Mouse (Mus musculus): ENCODE measurements around the gene Thbs3.
"Not testable (repeated sequence)": the region's sequence is repeated elsewhere in the genome, so short reads cannot be mapped to it uniquely, and the experiment has no call there.

The Thbs3 gene

DNA sequence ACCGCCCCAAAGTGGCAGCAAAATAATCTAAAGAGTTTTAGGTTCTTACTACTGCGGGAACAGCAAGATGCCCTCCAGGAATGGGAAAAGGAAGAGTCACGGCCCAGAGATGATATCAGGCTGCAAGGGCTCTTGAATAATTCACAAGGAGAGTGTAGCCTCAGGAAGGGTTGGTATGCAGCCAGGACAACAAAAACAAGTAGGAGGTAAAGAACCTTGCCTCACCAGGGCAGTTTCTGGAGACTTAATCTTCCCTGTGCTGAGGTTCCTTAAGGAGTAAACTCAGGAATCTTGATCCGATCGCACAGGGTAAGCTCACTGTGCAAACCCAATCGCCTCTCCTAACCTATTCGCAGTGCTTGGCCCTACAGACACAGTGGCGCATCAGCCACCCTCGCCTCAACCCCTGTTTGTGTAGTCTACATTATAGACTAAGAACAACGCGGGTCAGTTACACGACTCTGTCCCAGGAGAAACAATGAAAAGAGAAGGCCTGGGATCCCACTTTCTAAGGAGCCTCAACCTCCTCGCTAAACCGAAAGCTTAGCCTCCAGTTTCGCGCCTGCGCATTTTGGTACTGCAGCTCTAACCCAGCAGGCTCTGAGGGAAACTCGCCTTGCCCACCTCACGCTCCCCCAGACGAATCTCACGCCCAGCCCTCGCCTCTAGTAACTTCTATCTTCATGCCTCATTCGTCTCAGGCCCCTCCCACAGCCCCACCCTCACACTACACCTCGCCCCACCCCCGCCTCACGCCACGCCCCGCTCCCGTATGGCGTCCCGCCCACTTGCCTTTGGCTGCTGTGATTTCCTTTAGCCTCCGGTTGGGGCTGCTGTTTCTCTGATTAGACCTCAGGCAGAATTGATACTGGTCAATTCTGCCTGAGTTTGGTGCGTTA, 18.8 kb upstream of the Thbs3 start:
- peak; percentile 91 for DNase-seq (ENCODE audit: low spot score)

DNA sequence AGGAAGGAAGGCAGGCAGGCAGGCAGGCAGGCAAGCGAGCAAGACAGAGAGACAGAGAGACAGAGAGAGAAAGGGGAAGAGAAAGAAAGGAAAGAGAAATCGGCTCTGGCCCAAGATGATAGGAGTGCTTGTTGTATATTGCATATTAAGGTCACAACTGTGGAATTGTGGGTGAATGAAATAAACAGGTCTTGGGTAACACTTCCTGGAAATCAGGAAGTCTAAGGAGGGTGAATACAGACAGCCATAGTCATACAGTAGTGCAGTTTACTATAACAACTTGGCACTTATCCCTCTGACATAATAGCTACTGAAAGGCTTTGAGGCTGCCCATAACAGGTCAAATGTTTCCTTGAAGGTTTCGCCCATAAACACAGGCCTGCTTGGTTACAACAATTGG, 15.1 kb upstream of the Thbs3 start:
- no peak for DNase-seq (ENCODE audit: low spot score)

- DNase-seq (ENCODE audit: low spot score), result peak; percentile 88
These were observed 12.5 kb upstream of the Thbs3 start, which contains the start of gene Gba for GRCm38 (mm10) chr3:89202253-89203141. Gba (plus strand) TSS chr3:89202928.

GRCm38 (mm10) chr3:89203142-89203514, 11.9 kb upstream of the Thbs3 start:
- no peak for DNase-seq (ENCODE audit: low spot score)

DNA sequence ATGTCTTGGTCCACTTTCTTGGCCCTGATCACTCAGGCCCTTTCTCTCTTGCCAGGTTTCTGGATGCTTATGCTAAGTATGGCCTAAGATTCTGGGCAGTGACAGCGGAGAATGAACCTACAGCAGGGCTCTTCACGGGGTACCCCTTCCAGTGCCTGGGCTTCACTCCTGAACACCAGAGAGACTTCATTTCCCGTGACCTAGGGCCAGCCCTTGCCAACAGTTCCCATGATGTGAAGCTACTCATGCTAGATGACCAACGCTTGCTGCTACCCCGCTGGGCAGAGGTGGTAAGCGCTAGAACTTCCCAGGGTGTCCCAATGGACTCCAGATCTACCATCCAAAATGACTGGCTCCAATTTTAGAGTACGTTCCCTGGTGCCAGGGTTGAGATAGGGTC, 8.9 kb upstream of the Thbs3 start:
- no peak for DNase-seq (ENCODE audit: low spot score)

DNA sequence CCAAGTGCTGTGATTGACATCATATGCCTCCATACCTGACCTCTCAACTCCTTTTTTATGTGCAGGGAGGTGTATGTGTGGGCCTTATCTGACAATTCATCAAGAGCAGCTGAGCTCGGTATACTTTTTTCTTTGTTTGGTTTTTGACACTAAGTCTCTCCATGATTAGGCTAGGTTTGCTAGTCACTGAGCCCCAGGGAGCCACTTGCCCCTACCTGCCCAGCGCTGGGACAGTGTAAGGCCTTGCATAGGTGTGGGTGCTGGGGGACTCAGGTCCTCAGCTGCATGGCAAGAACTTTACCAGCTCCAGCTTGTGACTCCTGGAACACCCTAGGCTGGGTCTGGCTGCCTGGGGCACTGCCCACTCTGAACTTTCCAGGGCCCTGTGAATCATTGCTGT, 8.3 kb upstream of the Thbs3 start:
- no peak for DNase-seq (ENCODE audit: low spot score)

- DNase-seq (ENCODE audit: low spot score), result no peak
These were observed 6.8 kb upstream of the Thbs3 start for GRCm38 (mm10) chr3:89208075-89208657.

GRCm38 (mm10) chr3:89208736-89209135, 6.2 kb upstream of the Thbs3 start:
- DNase-seq (ENCODE audit: low spot score), result no peak

DNA sequence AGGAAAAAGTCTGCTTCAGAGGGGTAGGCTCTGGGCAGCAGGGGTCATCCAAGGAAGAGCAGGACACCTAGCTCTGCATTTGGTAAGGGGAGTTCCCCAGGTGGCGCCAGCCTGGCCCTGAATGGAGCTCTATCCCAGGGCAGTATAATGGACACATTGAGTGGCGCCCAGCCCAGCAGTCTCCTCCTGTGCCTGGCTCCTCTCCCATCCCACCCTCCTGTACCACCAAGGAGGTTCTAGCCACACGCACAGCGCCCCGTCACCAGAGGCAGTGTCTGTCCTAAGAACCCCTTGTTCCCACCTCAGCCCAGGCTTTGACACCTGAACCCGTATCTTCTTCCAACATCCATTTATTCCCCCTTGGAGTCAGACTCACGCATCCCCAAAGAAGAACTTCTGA, 5.2 kb upstream of the Thbs3 start:
- DNase-seq (ENCODE audit: low spot score), result no peak

GRCm38 (mm10) chr3:89210162-89210561, 4.8 kb upstream of the Thbs3 start:
- DNase-seq (ENCODE audit: low spot score), result no peak

DNA sequence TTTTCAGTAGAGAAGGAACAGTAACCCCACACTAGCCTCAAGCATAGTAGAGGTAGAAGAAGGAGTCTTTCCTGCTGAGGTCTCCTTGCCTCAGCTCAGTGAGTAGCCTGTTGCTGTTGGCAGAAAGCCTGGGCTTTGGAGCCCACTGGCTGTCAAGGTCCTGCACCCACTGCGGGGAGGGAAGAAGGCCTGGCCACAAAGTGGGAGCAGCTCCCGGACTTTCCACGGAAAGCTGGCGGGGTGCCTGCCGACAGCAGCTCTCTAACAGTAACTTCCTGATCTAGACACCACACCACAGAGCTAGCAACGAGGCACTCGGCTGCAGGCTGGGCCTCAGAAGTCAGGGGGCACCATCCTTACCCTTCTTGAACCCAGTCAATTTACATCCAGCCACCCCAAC, 4.2 kb upstream of the Thbs3 start:
- no peak for DNase-seq (ENCODE audit: low spot score)

DNA sequence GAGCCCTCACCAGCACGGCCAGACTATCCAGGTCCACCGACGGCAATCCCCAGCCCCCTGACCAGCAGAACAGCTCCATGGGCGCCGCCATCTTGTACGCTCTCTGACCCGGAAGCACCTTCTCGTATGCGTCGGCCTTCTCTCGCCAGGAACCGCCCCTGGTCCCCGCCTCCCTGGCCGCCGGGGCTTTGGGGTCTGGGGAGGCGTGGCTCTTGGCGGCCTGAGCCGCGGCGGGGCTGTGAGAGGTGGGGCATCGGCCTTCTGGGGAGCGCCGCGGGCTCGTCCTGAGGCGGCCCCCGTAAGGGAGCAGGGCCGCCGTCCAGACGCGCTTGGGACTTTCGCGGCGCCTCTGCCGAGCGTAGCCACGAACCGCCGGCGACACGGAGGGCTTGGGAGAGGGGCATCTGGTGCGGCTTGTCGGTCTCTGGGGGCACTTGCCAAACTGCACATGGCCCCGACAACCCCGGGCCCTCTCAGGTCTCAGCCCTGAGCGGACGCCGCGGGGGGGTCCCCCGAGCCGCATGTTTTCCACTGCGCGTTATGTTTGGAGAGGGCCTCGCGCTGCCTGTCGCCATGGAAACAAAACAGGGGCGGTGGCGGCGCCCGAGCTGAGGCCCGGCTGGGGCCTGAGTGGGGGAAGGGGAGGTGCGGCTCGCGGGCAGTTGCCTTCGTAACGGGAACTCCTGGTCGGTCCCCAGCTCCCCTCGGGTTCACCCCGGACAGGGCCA, 1.0 kb upstream of the Thbs3 start:
- peak; percentile 95 for DNase-seq (ENCODE audit: low spot score)

GRCm38 (mm10) chr3:89215853-89216252, 873 bp downstream of the Thbs3 start:
- peak; percentile 91 for DNase-seq (ENCODE audit: low spot score)

DNA sequence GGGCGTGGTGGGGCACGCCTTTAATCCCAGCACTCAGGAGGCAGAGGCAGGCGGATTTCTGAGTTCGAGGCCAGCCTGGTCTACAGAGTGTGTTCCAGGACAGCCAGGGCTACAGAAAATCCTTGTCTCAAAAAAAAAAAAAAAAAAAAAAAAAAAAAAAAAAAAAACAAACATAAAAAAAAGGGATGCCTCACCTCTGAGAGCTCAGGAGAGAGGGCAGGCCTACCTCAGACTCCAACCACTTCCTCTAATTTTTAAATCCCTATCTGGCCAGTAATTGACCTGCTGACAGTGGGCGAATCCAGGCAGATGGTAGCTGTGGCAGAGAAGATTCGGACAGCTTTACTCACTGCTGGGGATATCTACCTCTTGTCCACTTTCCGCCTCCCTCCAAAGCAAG, 1.4 kb downstream of the Thbs3 start:
- DNase-seq (ENCODE audit: low spot score), result not testable (repeated sequence)

- DNase-seq (ENCODE audit: low spot score), result peak; percentile 85
These were observed 3.3 kb downstream of the Thbs3 start for GRCm38 (mm10) chr3:89218271-89218670.

DNA sequence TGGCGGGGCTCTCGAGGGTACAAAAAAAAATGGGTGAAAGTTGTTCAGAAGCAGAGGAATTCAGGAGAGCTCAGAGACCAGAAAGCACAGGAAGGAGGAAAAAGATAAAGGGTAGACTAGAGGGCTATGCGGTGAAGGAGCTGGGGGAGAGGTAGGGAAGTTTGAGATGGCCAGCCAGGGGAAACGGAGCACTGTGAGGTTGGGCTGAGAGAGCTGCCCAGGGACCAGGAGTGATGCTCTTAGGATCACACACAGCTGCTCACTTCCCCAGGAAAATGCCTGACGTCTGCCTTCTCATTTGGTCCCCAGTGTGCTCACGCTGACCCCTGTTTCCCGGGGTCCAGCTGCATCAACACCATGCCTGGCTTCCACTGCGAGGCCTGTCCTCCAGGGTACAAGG, 4.6 kb downstream of the Thbs3 start:
- no peak for DNase-seq (ENCODE audit: low spot score)

DNA sequence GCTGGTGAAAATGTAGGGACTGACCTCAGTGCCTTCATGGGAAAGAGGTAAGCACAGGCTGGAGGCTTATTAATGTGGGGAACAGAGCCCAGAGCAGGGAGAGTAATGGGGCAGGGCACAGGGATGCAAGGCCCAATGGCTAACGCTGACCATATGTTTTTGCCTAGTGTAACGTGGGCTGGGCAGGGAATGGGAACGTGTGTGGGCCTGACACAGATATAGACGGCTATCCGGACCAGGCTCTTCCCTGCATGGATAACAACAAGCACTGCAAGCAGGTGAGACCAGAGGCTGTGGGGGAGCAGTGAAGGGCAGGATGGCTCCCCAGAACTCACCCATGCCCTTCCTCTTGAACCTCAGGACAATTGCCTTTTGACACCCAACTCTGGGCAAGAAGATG, 6.2 kb downstream of the Thbs3 start:
- no peak for DNase-seq (ENCODE audit: low spot score)

DNA sequence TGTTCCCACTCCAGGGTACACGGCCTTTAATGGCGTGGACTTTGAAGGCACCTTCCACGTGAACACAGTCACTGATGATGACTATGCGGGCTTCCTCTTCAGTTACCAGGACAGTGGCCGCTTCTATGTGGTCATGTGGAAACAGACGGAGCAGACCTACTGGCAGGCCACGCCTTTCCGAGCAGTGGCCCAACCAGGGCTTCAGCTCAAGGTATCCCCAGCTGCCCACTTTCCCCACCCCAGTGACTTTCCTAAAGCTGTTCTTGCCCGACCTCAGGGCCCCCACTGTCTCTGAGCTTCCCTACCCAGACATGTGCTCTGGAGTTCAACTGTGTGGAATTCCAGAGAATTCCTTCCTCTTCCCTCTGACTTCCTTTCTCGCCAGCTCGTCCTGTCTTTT, 9.8 kb downstream of the Thbs3 start:
- no peak for DNase-seq (ENCODE audit: low spot score)

- no peak for DNase-seq (ENCODE audit: low spot score)
These were observed 10.4 kb downstream of the Thbs3 start for GRCm38 (mm10) chr3:89225321-89225815.

DNA sequence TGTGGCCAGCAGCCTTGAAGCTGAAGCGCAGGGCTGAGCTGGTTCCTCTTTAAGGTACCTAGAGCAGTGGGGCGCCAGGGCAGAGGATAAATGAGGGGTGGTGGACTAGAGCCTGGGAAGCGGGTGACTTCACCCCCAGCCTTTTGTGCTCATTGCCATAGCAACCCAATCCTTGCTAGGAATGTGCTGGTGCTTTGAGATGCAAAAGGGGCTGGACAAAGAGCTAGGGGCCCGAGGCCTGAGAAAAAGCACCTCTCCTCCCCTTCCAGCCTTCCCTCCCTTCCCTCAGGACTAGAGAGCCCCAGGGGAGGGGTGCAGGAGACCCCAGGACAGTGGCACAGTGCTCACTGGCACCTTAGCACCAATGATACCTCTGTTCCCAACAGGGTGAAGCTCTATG, 10.9 kb downstream of the Thbs3 start:
- no peak for DNase-seq (ENCODE audit: low spot score)

DNA sequence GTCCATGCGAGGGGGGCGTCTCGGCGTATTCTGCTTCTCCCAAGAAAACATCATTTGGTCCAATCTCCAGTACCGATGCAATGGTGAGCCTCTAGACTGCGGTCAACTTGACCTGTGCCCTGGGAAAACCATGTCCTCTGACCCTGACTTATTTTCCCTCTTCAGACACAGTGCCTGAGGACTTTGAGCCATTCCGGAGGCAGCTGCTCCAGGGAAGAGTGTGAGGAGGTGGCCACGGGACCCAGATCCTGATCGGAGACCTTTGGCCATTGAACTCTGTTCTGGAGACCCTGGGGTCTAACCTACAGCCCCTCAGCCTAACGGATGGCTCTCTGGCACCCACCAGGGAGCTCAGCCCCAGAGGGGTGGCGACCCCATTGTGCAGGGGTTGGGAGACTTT, 11.4 kb downstream of the Thbs3 start:
- DNase-seq (ENCODE audit: low spot score), result no peak

DNA sequence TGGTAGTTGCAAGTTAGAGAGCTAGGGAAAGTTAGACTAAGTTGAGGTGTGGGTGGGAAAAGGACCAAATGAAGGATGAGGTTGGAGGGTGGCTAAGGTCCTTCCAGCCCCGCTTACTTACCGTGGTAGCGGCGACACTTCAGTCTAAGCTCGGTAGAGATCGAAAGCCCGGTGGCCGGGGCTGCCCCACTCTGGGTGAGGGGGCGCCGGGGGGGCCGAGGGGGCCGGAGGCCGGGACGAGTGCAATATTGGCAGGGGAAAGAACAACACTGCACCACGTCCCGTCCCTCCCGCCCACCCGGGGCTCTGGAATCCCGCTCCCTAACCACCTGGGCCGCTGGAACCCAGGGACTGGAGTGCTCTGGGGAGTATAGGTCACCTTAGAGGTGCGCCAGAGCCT, 11.9 kb downstream of the Thbs3 start, which contains the start of gene Mtx1:
Mtx1 (minus strand) TSS at position 189 of the 400 bp plus-strand sequence.
- no peak for DNase-seq (ENCODE audit: low spot score)

Measured in lung, postnatal 25 days (tissue).